Mouse (Mus musculus) adrenal gland, adult 10 weeks (tissue): Measurements from ENCODE around the gene Gbp5. TPM values are rescaled to one million over a fixed set of nuclear protein-coding genes. Genes with fewer than 3 reads are reported as not detected.

Experiments used
- polyA plus RNA-seq: library from polyadenylated mRNA; stranded (reverse); fragments of 350-450 nt; fragmentation: Illumina TruSeq; extraction: RNeasy Lipid Tissue Mini Kit (QIAGEN cat#74804); gene quantifications from one replicate; pipeline ENCODE4 v1.2.3, GENCODE M21; 2014; ENCODE audit warnings: low read depth, low replicate concordance

The Gbp5 gene
- 5.2 TPM for polyA plus RNA-seq

DNA sequence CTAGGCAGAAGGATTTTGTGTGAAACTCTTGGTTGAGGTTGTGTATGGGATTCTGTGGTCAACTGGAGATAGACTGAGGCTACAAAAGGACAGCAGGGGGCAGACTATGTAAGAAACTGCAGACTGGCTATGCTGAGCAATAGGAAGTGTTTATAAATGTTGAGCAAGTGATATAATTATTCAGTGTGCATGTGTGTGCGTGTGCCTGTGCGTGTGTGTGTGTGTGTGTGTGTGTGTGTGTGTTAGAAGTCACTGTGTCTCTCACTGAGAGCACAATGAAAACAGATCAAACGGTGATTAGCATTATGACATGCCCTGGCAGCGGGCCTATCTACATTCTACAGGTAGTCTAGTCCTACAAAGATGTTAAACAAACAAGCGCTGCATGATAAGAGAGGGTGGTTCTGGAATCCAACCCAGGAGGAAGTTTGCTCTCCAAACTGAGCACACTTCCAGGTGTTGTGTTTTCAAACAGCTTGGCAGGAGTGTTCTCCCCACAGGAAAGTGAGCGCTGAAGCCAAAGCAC, at the start of gene Gbp5:
TSS of gene Gbp5 (plus strand) at position 443 of the 526 bp plus-strand sequence.

DNA sequence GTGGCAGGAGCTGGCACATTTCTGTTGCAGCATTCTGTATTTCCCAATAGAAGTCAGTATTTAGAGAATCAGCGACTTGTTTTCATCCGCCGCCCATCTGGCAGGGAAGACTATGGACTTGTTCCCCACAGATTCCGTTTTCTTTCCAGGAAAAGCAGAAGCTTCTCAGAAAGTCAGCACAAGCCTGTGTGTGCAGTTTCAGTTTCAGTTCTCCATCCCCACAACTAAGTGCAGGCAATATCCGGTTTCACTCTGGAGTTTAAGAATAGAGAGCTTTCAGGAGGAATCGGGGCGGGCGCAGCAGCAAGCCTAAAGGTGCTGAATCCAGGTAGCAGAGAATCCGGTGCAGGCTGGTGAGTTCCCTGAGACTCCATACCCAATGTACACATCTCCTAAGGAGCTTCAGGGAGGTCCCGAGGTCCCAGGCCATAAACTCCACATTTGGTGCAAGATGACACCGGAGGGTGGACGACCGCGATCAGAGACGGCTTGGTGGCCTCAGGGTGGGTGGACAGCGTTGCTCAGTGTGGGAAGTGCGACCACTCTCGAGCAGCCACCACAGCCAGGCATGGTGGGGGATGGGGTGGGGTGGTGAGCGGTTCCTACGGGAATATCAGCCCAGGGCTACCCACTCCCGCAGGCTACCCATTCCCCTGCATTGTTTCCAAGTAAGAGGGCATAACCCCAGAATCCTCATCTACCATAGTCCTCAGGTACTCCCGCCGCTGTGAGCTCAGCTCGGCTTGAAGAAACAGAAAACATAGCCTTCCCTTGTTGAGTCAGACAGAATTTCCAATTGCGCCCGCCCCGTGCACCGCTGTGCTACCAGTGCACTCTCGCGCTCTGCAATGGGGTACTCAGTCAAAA, 36.5 kb downstream of the Gbp5 start, which contains the start of gene Gbp7:
TSS of gene Gbp7 (plus strand) at position 256 of the 867 bp plus-strand sequence.

DNA sequence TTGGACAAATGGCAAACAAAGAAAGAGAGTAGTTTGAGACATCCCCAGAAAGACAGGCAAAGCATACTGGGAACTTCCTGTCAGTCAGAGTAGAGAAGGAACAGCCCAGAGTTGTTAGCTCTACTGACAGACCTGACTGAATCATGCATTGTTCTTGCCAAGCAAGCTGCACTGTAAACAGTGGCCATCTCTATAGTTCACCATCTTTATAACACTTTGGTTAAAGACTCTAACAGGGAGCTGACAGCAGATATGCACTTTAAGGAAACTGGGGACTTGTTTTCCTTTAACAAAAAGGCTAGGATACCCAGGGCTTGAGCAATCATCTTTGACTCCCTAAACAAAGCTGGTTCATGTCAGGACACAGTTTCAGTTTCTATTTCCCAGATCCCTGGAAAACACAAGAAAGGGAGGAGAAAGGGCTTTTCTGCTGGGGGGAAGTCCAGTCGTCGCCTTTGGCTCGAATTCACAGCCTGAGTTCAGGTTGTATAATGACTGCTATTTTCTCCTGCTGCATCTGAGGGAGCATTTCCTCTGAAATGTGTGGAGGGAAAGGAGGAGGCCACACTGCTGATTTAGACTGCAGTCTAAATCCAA, 66.0 kb downstream of the Gbp5 start, which contains the start of gene Gbp3:
TSS of gene Gbp3 (plus strand) at position 395 of the 597 bp plus-strand sequence.

Other genes starting within 250 kb of the Gbp5 start
- 107 TPM for gene Pdlim5, start 98.3 kb upstream of the Gbp5 start, polyA plus RNA-seq
- gene Gbp7, start 36.4 kb downstream of the Gbp5 start, polyA plus RNA-seq: 75.2 TPM
- 32.8 TPM for gene Gbp3, start 66.0 kb downstream of the Gbp5 start, polyA plus RNA-seq
- 0.17 TPM for gene Gbp2b, start 100.9 kb downstream of the Gbp5 start, polyA plus RNA-seq
- 51.0 TPM for gene Gbp2, start 126.6 kb downstream of the Gbp5 start, polyA plus RNA-seq
- gene Kyat3, start 207.1 kb downstream of the Gbp5 start, polyA plus RNA-seq: 47.5 TPM